Mouse (Mus musculus) urinary bladder, adult 2 months (tissue): ENCODE measurements at regions not wholly inside any gene's neighbourhood (a gene's known extent, or its start where the extent isn't known, plus 50 kb on each side); places are given as distances from the start of the nearest gene placed in this dataset.
A peak's percentile ranks its signal among the peaks of the same experiment; 100 is the strongest.

Experiments
- DNase-seq: peaks from one replicate; pipeline ENCODE4 v3.0.0; 2022; ENCODE audit warnings: low spot score

DNA sequence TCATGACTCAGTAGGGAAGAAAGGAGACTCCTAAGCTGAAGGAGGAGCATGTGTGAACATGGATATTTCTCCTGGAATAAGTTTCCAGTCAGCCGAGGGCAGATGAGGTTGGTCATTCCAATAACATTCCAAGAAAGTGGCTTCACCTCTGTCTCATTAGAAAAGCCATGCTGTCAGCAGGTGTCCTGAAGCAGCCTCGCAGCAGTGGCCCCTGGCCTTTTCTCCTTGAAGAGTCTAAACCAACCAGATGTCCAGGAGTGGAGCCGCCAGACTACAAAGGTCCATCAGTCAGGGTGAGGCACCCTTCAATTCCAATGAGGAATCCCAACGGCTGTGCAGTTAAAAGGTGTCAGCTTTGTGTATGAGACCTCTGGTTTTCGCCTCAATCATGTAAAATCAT, 197.2 kb upstream of the Klf3 start:
- no peak for DNase-seq

DNA sequence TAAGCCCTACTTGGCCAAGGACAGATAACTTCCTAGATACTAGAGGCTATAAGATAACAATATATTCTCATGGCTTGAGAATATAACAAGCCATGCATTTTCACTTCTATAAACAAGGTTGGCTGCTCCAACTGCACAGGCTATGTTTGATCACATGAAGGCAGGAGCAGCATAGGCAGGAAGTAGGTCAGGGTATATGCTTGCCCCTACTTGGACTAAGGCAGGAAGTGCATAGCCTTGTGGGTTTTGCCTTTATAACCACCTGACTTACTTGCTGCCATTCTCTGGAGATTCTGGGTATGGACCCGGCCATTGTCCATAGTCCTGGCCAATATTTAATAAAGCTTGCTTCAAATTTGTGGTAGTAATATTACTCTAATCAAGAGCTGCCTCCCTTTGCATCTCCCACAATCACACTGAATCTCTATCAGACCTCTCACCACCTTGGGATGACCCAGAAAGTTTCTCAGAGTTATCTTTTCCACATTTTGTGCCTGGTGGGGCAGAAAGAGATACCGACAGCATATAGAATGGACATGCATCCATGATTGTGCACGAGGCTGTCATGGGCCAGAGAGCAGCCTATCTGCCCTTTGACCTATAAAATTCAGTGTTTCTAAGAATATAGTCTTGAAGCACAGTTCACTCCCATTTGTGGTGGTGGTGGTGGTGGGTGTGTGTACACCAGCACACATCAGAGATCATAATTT, 193.7 kb upstream of the Klf3 start:
- DNase-seq = no peak

DNA sequence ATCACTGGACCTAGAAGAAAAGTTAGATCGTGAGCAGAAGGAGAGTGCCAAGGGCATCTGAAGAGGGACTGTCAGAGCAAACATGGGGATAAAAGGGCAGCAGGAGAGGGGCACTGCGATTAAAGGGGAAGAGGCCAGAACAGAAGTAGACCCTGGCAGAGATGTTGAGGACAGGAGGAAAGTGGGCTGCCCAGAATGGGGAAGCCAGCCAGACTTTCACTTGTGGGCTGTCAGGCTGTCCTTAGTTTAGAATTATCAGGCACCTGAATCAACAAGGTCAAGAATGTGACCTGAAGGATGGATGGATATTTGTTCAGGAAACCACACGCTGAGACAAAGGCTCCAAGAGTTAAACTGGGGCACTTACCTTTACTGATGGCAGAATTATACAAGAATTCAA, 193.0 kb upstream of the Klf3 start:
- DNase-seq = no peak

DNA sequence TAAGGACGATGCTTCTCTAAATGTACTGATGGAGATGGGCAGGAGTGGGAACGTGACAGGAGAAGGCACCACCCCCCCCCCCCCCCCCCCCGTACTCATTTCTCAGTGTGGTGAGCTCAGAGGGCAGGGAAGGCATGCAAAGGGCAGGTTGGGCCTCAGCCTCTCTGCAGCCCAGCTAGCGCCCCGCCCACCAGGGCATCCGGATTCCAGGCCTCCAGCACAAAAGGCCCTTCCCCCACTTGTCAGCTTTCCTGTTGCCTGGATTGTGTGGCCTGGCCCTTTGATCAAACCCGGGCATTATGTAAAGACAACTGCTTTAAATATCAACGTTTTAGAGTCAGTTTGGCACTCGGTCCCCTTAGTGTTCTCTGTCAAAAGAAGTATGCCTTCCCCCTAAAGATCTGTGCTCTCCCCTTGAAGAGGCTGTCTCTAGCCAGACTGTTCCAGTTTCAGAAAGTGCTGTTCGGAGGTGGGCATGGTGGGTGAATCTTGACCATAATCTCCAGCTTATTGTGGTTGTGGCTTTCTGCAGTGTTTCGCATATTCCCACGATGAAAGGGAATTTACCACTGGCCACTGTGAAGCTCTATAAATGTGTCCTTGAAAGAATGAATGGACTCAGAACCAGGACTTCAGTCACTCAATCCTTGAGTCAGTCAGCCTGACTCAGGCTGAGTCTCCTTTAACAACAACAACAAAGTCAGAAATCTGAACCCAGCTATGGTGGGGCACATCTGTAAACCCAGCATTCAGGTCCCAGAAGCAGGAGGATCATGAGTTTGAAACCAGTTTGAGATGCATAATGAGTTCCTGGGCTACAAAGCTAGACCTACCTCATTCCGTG, 192.4 kb upstream of the Klf3 start:
- DNase-seq = no peak

DNA sequence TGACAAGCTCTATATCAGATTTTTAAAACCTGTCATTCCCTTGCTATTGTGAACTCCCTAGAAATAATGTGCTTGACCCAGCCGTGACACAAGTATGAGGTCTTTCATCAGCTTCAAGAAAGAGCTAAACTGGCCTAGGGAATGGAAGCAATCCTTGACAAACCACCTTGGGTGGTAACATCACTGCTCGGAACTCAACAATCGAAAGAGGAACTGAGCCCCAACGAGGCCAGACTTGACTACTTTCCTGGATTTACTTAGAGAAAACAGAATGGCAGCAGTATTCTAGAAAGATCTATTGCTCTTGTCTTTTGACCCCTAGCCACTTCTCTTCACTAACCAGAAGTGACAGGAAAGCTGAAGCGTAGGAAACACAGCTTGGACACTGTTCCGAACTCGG, 191.2 kb upstream of the Klf3 start:
- no peak for DNase-seq

DNA sequence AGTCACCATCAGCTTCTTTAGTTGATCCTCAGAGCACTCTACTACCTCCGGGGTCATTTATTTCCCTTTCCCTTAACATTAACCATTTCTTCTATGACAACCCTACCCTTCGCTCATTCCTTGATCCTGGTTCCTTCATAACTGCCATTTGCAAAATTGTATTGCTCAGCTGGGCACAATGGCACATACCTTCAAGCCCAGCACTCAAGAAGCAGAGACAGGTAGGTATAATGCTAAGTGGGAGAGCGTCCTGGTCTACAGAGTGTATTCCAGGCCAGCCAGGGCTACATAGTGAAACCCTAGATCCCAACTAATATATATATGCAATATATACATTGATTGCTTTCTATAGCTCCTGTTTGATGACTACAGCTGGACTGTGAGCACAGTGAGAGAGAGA, 189.5 kb upstream of the Klf3 start:
- no peak for DNase-seq

DNA sequence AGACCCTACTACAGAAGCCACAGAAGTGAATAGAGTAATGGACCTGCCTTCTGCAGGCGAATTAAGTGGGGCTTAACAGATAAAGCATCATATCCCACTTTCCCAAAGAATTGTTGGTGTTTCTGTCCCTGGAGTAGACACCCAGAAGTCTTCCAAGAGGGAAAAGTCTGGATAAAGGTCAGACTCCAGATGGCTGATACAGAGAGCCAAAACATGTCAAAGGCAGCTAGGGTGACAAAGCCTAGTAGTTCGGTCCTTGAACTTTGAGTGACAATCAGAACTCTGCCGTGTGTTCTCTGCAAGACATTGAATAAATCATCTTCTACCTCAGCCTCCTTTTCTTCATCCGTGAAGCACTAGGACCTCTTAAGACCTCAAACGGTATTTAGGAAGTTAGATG, 185.1 kb upstream of the Klf3 start:
- no peak for DNase-seq

DNA sequence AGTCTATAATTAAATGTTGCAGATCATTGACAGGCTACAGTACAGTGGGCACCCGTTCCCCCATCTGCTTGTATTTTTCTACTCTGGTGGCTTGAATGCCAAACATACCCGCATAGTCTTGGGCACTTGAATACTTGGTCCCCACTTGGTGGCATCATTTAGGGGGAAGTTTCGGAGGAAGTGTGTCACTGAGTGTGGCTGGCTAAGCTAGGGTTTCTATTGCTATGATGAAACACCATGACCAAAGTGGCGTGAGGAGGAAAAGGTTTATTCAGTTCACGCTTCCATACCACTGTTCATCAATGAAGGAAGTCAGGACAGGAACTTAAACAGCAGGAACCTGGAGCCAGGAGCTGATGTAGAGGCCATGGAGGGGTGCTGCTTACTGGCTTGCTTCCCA, 183.4 kb upstream of the Klf3 start:
- no peak for DNase-seq

DNA sequence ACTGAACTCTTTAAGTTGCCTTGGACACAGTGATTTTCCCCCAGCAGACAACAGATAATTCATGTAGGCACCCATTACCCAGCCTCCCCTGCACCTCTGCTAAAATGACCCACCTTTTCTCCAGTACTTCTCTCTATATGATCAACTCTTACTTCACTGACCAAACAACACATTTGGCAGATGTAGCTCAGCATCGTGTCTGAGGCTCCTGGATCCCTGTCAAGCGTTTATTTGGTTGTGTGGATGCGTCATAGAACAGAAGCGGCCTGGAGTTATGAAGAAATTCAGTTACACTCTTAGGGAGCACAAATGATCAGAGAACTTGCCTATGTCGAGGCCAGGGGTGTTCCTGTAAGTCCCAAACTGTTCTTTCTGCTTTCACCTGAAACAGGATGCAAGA, 182.5 kb upstream of the Klf3 start:
- no peak for DNase-seq

DNA sequence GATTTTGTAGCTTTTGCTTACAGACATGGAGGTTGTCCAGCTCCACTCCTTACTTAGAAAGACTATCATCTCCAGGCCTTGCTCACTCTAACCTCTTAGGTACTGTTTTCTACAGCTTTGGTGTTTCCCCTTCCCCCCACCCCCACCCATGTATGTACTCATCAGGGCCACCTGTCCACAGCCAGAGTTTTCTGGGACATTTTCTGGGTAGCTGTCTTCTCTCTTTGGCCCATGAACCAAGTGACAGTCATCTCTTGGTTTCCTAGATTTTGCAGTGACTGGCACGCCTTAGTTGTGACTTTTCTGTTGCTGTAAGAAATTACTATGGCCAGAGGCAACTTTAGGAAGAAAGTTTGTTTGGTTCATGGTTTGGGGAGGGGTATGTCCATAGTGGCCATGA, 181.8 kb upstream of the Klf3 start:
- no peak for DNase-seq

DNA sequence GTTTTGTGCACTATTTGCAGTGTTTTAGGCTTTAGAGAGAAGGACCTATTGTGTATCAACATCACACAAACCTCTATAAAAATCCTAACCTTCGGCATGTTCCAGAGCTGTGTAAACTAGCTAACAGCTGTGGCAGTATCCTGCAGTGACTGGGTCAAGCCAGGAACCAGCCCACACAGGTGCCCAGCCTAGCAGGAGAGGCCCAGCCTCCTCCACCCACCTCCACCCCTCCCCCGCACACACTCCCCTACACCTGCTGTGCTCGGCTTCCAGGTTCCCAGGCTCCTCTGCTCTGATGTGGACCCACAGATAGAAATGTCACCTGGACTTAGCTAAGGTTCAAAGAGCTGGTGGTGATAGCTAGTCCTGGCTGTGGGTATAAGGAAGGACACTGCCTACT, 179.5 kb upstream of the Klf3 start:
- no peak for DNase-seq

DNA sequence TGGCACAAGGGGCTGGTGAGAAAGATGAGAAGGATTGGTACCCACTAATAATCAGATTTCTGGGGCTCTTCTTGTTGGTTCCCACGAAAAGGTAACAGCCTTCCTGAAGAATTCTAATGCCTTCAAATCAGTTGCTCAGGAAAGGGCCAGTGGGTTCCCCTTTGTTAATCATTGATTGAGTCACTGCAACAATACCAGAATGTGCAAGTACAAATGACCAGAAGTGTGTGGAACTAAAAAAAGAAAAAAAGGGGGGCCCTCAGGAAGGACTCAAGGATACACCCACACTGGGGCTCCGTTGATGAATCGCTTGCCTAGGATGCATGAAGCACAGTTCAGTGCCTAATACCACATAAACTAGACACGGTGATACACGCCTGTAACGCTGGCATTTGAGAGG, 179.0 kb upstream of the Klf3 start:
- DNase-seq = no peak

DNA sequence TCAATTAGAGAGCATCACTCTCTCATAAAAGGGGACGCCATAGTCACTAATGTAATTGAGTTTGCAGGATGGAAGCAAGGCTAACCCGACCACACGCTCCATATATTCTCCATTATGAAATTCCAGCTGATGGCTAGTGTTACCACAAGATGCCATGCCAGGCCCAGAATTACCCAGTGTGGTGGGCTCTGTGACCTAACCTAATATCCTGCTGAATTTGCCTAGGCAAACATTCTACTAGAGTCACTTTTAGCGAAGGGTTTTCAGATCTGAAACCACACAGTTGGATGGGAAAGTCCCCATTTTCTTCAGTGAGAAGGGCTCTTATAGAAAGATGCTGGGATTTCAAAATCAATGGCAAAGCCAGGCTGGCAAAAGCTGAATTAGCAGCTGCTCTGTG, 177.8 kb upstream of the Klf3 start:
- DNase-seq = no peak

DNA sequence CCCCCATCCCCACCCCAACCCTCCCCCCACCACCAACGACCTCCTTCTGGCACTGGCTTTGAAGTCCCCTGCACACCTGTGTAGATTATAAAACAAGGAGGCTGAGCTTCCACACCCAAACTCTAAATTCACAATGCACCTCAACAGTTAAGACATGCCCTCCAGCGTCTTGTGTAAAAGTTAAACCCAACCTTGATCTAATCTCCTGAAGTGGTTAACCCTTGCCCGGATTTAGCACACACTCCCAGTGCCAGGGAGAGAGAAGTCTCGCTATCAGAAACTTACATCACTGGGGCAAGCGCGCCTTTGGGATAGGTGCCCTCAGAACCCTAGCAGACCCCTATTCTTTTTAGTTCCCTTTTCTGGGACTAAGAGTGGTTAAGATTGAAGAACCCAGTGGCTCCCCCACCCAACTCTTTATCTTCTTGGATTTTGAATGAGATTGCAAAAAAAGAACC, 177.3 kb upstream of the Klf3 start:
- no peak for DNase-seq

DNA sequence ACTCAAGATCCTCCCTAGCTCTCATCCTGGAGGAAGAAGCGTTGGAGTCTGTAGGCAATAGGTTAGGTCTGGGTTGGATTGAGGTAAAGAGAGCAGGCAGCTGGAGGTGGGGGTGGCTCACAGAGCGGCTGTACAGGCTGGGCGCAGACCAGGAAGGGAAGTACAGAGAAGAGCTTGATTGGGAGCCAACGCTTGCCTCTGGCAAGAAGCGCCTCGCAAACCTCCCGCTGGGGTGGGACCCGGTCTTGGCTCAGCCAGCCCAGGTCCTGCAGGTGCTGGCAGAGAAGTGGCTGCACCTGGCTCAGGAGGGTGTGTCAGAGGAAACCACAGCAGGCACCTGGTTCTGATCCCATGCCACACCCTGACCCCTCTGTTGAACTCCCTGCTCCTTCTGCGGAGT, 176.8 kb upstream of the Klf3 start:
- peak; percentile 35 for DNase-seq

DNA sequence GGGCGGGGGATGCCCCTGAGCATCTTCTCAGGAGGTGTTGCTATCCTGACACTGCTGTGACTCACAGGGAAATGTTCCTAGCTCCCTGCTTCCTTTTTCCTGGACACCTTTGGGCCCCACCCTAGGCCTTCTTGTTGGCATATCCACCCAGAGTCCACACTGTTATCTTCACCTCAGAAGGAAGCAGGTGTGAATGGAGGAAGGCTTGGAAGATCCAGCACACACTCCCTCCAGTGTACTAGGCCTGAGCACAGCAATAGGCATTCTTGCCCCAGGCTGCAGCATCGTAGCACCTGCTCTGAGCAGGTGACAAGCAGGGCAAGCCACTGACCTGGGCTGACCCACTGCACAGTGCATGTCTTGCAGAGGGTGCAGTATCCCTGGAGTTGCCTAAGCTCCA, 172.6 kb upstream of the Klf3 start:
- DNase-seq = no peak

DNA sequence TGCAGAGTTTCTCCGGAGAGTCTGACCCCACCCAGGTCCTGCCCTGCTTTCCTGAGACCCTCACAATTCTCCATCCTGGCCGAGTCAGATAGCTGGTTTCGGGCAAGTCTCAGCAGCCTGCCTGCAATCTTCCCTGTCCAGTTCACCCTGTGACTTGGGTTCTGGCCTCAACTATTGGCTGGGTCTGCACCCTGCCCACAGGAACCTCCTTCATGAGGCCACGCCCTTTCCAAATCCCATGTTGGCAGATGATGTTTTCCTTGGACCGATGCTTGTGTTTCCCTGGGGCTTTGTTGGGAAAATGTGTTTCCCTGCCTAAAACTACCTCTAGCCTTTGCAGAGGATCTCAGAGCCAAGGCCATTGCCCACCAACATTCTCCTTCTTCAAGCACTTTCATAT, 171.0 kb upstream of the Klf3 start:
- no peak for DNase-seq

DNA sequence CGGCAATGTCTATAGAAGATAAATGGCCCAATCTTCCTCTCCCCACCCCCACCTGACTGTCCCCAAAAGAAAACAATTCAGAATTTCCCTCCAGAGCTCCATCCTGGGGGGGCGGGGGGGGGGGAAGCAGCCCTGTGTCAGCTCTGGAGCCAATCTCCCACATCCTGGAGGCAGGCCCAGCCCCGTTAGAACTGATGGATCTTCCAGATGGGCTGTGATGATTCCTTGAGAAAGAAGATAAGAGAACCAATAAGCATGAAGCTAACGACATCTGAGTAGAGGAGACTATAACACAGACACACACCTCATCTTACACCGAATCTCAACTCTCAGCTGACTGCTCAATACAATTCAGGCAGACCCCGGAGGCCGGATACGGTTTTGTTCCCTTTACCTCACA, 169.2 kb upstream of the Klf3 start:
- DNase-seq = no peak

DNA sequence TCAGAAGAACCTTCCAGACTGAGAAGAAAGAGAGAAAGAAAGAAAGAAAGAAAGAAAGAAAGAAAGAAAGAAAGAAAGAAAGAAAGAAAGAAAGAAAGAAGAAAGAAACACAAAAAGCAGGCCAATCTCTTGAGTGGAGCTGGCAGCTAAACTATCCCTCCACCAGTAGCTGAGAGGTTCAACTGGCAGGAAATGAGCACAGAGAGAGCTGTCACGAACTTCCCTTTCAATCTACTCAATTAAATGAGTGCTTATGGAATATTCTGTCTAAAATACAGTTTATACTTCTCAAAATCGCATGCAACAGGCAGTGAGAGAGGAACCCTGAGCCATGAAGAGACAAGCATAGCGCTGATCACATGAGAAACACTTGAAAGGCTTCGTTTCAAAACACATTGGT, 168.5 kb upstream of the Klf3 start:
- DNase-seq = no peak

DNA sequence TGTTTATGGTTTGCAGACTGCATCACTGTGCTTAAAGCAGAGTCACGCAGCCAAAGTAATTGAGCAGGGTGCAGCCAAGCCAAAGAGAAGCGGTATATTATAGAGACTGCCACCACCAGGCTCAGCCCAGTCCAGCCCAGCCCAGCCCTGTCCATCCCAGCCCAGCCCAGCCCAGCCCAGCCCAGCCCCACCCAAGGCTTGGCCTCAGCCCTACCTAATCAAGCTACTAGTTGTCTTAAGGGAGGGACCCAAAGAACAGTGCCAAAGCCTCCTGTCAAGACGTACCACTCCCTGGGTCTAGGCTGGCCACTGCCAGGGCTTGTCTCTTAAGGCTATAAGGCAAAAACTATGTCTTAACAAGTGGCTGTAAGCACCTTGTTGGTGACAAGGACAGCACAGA, 166.9 kb upstream of the Klf3 start:
- no peak for DNase-seq

DNA sequence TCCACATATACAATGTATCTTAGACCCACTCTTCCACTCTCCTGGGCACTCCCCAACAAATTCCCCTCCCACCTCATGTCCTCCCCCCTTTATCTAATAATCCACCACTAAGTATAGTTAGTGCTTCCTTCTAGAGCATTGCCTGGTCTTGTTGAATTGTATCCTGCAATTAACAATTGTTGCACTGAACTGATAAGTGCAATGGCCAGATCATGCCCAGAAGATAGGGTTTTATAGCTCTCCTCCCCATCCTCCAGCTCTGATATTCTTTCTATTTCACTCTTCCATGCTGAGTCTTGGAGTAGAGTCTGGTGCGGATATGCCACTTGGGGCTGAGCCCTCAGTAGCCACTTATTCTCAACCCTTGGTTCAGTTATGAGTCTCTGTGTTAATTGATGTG, 159.6 kb upstream of the Klf3 start:
- DNase-seq = no peak

DNA sequence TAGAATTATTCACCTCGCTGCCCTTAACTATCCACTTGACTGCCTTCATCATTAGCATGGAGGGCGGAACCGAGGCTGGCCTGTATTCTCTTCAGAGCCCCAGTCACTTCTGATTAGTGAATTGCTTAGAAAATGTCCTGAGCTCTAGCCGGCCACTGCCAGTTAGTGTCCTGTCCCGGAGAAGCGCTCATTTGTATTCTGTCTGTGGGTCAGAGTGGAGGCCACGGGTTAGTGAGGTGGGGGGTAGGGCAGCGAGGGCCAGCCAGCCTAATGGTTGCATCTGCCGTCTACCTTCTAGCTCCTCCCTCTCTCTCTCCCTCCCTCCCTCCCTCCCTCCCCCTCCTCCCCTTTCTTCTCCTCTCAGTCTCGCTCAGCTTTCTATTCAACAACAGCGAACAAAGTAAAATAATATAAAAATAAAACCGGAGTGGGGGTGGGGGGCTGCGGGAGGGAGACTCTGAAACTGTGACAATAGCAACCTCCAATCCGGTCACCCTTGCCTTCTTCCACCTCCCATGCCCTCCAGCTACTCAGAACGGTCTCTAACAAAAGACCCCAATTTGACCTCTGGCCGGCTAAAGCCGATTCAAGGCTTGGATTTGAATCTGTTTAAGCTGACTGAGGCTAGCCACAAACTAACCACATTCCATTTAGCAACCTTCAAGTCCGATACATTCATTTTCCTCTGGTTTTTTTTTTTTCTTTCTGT, 155.6 kb upstream of the Klf3 start:
- no peak for DNase-seq

DNA sequence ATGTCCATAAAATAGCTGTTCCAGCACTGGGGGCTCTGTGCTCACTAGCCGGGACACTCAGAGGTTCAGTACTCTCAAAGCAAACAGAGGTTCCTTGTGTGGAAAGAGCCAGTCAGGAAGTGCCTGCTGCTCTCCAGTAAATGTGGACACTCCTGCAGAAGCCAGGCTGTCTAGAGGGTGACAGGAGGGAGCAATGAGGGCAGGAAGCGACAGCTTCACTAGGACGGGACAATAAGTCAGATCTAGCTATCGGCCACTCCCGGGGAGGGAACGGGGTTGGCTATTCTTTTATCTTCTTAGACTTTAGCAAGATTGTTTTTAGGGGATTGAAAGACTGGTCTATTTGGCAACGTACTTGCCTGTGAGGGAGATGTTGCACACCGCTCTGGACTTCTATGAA, 154.7 kb upstream of the Klf3 start:
- DNase-seq = no peak
